Mouse (Mus musculus) bone marrow, adult 2 months (tissue): ENCODE data around the gene P2ry14.

Experiments
- CTCF ChIP-seq: fragments of 200-500 bp; IDR thresholded peaks from 2 replicates; pipeline ENCODE4 v1.5.1; 2011; ENCODE audit warnings: low read length, control low read depth; ENCODE audit not compliant: control insufficient read depth, insufficient read depth
- POLR2A ChIP-seq: fragments of 200-500 bp; IDR thresholded peaks from 2 replicates; pipeline ENCODE4 v1.6.1; 2011; ENCODE audit warnings: low read depth, mild to moderate bottlenecking, control low read depth, low read length, borderline replicate concordance; ENCODE audit not compliant: control insufficient read depth

DNA sequence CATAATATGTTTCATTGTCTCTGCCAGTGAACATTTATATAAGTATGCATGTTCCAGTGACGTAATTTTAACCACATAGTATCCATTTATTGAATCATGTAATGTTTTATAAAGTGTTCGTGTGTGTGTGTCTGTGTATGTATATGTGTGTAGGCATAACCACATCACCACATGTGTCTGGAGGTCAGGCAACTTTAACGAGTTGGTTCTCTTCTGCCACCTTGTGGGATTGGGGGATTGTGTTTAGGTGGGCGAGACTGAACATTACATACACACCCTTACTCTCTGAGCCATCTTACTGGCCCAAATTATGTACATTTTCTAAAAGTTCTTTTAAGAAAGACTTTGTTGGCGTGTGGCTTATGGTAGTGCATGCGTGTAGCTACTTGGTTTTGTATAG, 15.1 kb upstream of the P2ry14 start:
- TF ChIP-seq CTCF = no peak
- no peak for TF ChIP-seq POLR2A
